Mouse (Mus musculus) gonadal fat pad, adult 2 months (tissue): ENCODE results near the gene Gopc. TPM values are rescaled to one million over a fixed set of nuclear protein-coding genes. Genes with fewer than 3 reads are reported as not detected.

Source experiments
- DNase-seq: peaks from one replicate; pipeline ENCODE4 v3.0.0-alpha.2; 2012; ENCODE audit warnings: low read depth
- polyA plus RNA-seq: library from polyadenylated mRNA; depleted of rRNA; stranded (reverse); fragments of >200 nt; gene quantifications from 2 replicates; pipeline ENCODE4 v1.2.3, GENCODE M21; 2012; rRNA removed

Gopc gene
- polyA plus RNA-seq, result 11.9 and 21.1 TPM in 2 replicates

DNA sequence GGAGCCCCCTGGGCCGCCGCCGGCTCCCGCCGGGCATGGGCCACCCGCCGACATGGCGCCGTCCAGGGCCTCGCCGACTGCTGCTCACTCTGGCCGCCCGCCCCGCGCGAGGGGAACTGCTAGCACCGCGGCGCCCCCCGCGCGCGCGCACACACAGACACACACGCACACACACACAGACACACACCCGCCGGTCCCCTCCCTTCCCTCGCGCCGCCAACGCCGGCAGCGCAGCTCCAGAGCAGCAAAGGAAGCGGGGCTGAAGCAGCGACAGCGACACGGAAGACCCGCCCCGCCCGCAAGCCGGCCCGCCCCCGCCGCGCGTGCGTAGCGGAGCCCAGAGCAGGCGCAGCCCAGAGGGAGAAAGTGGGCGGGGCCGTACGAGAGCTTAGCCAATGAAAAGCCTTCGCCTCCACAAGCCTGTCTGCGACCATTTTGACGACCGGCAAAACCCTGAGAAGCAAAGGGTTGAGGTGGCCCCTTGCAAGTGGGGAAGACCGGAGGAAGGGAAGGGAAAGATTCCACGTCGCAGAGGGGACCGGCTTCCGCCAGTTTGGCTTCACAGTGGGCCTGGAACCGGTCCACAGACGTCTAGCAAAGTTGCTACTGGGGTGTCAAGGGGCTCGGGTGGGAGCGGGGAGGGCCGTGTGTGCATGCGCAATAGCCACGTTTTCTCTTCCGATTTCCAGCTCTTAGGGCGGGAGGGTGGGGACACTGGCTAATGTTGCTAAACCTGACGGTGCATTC, at the start of gene Gopc:
TSS of gene Gopc (minus strand) at position 280 of the 747 bp plus-strand sequence.
- DNase-seq, result peak; percentile 75

GRCm38 (mm10) chr10:52430953-52431352, 49.0 kb upstream of the Gopc start:
- no peak for DNase-seq

DNA sequence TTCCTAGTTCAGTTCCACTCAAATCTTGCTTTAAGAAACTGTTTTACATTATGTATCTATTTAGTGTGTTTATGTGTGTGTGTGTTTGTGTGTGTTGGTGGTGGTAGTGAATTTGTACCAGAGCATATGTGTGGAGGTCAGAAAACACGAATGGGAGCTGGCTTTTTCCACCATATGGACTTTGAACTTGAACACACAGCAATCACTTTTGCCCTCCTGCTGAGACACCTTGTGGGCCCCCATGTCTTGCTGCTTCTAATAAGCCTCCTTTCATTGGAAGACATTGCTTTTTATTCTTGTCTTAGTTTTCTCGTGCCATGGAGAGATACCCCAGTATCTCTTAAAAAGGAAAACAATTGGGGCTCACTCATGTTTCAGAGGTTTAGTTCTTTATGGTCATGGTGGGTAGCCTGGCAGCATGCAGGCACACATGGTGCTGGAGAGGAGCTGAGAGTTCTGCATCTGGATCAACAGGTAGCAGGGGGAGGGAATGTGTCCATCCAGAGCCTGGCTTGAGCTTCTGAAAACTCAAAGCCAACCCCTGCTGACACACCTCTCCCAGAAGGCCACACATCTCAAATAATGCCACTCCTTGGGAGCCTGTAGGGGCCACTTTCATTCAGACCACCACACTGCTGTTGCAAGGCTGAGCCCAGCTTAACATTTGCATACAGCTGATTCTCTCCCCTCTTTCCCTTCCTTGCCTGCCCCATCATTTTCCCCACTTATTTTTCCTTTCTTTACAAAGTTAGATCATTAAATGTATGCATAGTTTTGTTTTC, 45.9 kb upstream of the Gopc start:
- DNase-seq, result no peak

DNA sequence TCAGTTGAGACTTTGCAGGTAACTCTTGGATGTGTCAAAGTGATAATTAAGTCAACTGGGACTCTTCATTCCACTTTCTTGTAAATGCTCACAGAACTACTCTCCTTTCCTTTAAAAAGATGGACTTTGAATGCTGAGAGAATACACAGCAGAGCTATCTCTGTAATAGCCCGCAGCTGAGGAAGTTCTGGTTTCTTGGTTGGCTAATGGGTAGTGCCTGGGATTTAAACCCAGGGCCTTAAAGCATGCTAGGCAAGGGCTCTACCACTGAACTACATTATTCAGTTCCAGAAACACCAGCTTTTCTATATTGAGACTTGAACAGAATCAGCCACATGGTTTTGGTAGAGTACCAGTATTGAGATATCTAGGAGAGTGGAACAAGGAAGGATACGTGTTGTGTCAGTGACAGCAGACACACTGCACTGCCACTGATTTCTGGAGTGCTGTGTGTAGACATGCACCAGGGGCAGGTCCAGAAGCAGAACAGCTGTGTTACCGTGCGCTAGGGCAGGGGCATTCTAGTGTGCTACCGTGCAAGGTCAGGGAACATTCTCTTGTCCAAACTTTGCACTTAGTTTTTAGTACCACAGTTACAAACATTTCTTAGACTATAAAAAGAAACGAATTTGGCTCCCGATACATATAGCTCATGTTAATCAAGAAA, 44.5 kb upstream of the Gopc start:
- no peak for DNase-seq

DNA sequence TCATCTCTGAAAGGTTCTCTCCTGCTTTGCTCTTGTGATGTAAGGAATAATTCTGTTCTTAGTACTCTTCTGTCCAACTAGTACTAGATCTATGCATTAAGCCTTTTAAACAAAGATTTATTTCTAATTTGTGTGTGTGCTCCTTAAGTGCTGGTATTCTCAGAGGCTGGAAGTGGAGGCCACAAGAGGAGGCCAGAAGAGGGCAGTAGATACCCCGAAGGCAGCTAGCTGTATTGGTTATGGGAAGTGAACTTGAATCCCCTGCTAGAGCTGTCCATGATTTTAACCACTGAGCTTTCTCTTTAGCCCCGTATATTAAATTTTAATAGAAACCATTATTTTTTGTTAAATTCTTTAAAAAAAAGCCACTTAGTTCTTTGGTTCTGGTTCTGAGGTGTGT, 41.2 kb upstream of the Gopc start:
- DNase-seq, result no peak

DNA sequence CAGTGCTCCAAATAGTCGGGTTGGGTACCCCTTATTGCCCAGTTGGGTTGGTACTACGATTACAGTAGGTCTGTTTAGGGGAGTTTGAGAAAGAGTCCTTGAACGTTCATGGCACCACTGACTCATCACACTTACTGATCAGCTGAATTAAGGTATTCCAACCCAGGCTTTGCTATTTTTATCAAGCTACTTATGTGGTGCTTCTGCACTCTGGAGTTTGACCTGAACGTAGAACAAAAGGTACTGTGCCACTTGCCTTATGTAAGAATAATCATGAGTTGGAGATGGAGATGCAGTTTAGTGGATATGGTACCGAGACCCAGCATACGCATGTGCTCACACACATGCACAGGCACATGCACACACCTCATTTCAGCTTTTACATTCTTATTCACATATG, 39.8 kb upstream of the Gopc start:
- DNase-seq, result no peak

DNA sequence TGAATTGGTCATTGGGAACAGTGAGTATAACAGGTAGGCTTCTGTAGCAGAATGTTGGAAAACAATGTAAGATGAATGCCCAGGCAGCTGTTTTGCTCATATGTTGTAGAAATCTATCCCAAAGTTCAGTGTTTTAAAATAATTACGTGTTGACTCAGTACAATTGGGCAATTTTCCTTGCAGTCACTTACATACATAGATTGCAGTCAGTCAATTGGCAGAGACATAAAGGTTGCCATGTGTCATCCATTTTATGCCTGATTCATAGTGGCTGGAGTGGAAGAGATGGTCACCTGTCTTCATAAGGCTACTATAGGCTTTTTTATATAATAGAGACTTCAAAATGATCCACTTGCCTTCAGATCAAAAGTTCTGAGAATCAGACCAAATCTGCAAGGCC, 38.6 kb upstream of the Gopc start:
- no peak for DNase-seq

DNA sequence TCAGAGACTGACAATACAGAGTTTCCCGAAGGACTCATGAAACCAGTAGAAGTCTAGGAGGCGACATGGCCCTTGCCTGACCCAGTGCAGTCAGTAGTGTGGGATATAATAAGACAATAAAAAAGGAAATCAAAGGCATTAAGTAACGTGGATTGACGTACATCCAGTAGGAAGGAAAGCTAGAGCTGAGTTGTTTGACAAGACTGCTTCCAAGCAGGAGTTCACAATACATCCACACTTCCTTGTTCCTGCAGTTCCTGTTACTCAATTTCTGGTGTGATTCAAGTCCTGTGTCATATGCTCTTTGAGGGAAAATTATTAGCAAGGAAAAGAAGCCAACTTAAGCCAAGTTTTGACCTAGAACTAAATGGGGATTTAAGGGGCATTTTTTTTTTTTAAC, 37.5 kb upstream of the Gopc start:
- peak; percentile 56 for DNase-seq

GRCm38 (mm10) chr10:52418931-52419330, 37.0 kb upstream of the Gopc start:
- no peak for DNase-seq

DNA sequence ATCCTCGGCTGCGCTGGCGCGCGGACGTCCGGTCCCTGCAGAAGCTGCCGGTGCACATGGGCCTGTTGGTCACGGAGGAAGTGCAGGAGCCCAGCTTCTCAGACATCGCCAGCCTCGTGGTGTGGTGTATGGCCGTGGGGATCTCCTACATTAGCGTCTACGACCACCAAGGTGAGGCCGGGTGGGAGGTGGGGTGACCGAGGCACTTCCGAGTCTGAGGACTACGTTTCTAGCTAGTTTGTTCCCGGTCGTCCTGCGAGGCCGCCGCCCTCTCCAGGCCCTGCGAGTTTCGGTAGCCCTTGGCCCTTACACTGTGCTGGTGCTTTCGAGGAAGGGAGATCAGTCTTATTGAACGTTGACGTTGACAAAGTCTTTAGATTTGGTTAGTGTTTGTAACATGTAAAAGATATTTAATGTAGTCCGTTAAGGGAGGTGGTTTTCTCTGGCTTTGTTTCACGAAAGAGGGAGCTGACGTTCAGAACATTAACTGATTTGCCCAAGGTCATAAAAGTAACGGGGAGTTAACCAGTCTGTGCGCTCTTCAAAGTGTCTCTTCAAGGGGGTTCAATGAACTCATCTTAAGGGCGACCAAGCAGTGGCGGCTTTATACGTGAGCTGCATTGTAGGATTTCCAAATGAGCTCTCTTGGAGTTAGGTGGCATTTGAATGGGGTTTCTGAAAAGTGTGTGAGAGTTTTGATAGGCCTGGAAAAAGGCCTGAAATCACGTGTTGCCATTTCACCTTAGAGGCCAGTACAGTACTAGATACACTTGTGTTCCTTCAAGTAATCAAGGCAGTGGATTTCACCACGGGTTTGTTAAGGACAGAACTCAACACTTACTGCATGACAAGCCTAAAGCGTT, 36.3 kb upstream of the Gopc start:
- DNase-seq, result no peak

DNA sequence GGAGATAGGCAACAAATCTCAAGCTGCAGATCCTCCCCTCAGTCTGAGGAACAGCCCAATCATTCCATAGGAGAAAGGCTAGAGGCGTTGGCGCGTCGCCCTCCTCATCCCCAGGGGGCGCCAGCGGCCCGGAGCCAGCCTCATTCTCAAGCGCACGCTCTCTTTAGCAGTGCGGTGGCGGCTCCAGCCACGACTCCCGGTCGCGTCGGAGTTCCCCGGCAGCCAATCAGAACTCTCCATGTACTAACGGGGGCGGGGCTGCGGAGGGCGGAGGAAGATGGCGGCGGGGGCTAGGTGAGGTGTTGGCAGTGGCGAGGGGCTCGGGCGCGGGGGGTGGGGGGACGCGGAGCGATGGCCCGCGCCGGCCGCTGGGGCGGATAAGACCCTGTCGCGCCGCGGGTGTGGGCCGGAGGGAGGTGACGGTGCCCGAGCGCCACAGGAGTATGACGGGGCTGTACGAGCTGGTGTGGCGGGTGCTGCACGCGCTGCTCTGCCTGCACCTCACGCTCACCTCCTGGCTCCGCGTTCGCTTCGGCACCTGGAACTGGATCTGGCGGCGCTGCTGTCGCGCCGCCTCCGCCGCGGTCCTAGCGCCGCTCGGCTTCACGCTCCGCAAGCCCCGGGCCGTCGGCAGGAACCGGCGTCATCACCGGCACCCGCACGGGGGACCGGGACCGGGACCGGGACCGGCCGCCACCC, 35.5 kb upstream of the Gopc start, which contains the start of gene Nus1:
TSS of gene Nus1 (plus strand) at position 249 of the 699 bp plus-strand sequence.
- peak; percentile 56 for DNase-seq

GRCm38 (mm10) chr10:52416458-52416857, 34.5 kb upstream of the Gopc start:
- DNase-seq, result peak; percentile 75

- DNase-seq, result no peak
These were observed 33.1 kb upstream of the Gopc start for GRCm38 (mm10) chr10:52415020-52415419.

DNA sequence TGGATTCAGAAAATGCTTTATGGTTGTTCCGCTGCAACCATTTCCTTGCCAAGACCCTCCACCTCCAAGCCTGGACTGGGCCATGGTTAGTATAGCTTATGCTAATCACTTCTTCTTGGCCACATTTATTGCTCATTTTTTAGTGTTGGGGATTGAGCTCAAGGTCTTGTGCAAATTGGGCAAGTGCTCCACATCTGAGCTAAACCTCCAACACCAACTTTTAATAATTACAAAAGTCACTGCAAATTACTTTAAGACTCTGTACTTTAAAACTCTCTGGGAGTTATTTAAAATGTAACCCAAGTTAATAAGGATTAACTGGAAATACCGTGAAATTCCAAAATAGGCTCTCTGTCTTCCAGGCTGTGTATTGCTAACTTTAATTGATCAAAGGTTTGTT, 25.6 kb upstream of the Gopc start:
- no peak for DNase-seq

GRCm38 (mm10) chr10:52405160-52405559, 23.2 kb upstream of the Gopc start:
- DNase-seq, result no peak

GRCm38 (mm10) chr10:52399722-52400121, 17.8 kb upstream of the Gopc start:
- peak; percentile 70 for DNase-seq

GRCm38 (mm10) chr10:52398715-52399114, 16.8 kb upstream of the Gopc start:
- DNase-seq, result no peak

DNA sequence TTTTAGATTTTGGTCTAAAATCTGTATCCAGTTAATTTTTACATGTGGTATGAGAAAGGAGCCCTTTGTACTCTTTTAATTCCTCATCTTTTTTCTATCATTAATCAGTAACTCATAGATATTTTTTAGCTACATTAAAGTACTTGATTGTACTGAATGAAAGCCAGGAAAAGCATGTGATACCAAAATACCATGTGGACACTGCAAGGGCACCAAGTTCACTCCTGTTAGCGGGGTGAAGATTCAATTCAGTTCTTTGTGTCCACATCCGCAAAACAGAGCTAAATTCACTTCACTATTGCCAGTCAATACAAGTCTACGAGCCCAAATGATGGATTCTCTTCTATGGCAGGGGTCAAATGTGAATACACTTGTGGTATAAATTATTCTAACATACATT, 14.7 kb upstream of the Gopc start:
- DNase-seq, result no peak

- DNase-seq, result no peak
These were observed 9.3 kb upstream of the Gopc start for GRCm38 (mm10) chr10:52391208-52391607.

DNA sequence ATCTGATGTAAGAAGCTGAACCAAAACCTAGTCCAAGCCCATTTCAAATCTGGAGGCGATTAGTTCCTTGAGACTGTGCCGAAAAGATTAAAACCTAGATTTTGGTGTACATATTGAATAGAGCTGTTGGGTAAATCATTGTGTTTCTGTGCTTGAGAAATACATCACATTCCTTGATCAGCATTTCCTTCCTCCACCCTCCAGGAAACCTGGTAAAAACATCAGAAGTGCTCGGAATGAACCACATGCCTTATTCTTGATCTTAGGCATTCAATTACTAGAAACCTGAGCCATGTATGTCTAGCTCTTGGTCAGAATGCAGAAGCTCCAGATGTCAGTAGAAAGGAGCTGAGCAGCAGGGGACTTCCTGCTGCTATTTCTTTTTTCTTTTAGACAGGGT, 7.5 kb upstream of the Gopc start:
- DNase-seq, result no peak

DNA sequence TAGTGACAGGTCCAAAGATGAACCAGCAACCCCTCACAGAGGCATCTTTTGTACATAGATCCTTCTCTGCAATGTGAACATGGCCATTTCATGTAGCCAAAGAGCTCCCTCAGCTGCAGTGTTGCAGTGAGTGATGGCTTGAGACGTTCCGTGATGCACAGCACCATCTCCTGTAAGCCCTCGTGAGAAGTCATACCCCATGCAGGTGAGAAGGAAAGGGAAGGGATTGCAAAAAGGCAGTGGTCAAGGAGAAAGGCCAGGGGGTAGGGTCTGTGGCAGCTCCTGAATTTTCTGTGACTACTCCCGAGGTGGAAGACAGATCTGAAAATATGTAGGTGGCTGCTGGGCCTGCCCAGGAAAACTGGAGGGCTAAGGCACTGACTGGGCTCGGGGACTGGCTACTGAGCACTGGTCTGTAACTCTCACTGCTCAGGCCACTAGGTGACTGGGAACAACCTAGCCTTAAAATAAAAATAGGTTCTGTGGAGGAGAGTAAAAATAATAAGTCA, 7.1 kb upstream of the Gopc start, which contains the start of gene Nepn:
TSS of gene Nepn (plus strand) at position 51 of the 509 bp plus-strand sequence.
- no peak for DNase-seq
